Mouse (Mus musculus) megakaryocyte, embryonic 14.5 days (primary cell): ENCODE data around the gene Myt1l.

ENCODE experiments used
- FLI1 ChIP-seq: IDR thresholded peaks from 2 replicates; pipeline ENCODE4 v1.6.1; 2012; ENCODE audit warnings: low read length, inconsistent platforms, mixed read lengths
- GATA1 ChIP-seq: IDR thresholded peaks from 3 replicates; pipeline ENCODE4 v1.6.1; 2012; ENCODE audit warnings: mixed read lengths, low read length, inconsistent platforms, borderline replicate concordance

DNA sequence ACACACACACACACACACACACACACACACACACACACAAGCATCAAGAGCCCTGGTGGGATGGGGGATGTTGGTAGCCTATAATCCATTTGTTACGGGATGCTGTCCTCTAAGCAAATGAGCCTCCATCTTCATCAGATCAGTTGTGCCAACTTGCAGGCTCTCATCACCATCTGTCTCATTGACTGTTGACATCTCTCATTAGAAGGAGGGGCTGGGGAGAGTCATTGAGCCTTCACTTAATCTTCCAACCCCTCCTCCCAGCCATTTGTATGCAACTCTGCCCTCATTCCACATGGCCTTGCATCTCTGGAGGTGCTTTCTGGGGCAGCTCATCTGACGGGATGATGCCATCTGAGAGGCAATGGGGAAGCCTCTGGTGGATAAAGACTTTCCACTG lies 200.1 kb downstream of the Myt1l start:
- TF ChIP-seq GATA1, result no peak
- TF ChIP-seq FLI1, result no peak
